Mouse (Mus musculus): ENCODE measurements around the gene Fmnl2. TPM values are rescaled to one million over a fixed set of nuclear protein-coding genes. Genes with fewer than 3 reads are reported as not detected.

The Fmnl2 gene
- total and polyA plus RNA-seq, 3 experiments = 1.2 to 6.3 (median 4.5) TPM

DNA sequence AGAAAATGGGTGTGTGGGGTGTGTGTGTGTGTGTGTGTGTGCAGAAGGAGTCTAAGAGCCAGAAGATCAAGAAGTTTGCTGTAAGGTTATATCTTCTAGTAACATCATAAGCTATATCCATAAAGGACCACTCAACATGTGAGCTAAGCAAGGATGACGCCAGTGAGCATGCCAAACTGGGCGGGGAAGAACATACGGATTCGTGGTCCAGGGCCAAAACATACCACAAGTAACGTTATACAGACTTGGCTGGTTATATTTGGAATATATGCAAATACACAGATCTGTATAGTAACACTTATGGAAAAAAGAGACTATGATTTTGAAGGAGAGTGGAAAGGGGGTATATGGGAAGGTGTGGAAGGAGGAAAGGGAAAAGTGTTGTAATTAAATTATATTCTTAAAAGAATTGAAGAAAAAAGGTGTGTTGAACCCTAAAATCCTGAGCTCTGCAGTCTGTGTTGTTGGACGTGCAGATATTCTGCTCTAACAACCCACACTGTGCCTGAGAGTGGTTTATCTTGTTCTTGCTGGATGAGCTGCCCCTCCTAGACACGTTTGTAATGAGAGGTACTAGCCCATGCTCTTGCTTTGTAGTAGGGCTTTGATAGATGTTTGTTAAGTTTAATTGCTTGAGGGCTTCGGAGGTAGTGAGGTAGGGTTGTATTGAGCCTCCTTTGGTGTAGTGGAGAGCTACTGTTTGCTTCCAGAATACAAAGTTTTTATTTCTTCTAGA, 45.7 kb downstream of the Fmnl2 start:
- WGBS = 68% methylated on average over 8 of the region's 8 CpGs
- H3K9ac ChIP-seq (ENCODE audit: low read depth, low read length) = no peak overlapping the region
- H3K27me3 ChIP-seq (ENCODE audit: control insufficient read depth, insufficient read depth, low read length) = no peaks in the 10 kb centered on the region
- H3K36me3 ChIP-seq (ENCODE audit: control insufficient read depth, insufficient read depth, low read length) = no peaks in the 10 kb centered on the region
- no peak overlapping the region for H3K4me3 ChIP-seq
- DNase-seq = no peak
- no peaks in the 10 kb centered on the region for H3K79me2 ChIP-seq (replicated peaks; ENCODE audit: control insufficient read depth, insufficient read depth, low read length)
- intact Hi-C loops (cut with DNase I) = no loop called here
- H3K27ac ChIP-seq = no peak overlapping the region
- H3K4me1 ChIP-seq (ENCODE audit: control insufficient read depth, insufficient read depth, low read length) = no peaks in the 10 kb centered on the region
- no peak for TF ChIP-seq EP300 (IDR thresholded peaks at IDR 0.05; ENCODE audit: insufficient read depth, low read depth, low read length)
- TF ChIP-seq CTCF (IDR thresholded peaks at IDR 0.05) = no peak
- no peak for TF ChIP-seq POLR2A (IDR thresholded peaks at IDR 0.05; ENCODE audit: insufficient read depth, low read depth, low read length)

DNA sequence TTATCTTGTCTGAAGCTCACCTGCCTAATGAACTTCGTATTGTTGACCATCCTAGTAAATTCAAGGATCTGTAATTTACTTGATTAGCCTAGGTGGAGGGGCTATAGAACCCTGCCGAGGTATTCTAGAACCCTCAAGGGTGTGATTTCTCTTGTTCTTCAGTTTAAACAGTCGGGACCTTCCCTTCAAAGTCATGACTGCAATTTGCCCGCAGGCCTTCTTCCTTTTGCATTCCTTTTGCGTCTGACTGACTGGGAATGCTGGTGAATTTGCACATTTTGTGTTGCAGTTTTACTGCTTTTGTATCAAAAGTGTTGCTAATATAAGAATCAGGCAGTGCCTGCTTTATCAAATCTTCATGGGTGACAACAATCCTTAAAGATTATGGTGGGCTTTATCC, 46.9 kb downstream of the Fmnl2 start:
- no peak for TF ChIP-seq POLR2A (IDR thresholded peaks at IDR 0.05; ENCODE audit: insufficient read depth, low read depth, low read length)
- no peak for TF ChIP-seq EP300 (IDR thresholded peaks at IDR 0.05; ENCODE audit: insufficient read depth, low read depth, low read length)
- no peak for TF ChIP-seq CTCF (IDR thresholded peaks at IDR 0.05)
- no peaks in the 10 kb centered on the region for H3K27me3 ChIP-seq (ENCODE audit: control insufficient read depth, insufficient read depth, low read length)
- H3K9ac ChIP-seq (ENCODE audit: low read depth, low read length) = no peak overlapping the region
- intact Hi-C loops (cut with DNase I) = no loop called here
- no peak overlapping the region for H3K27ac ChIP-seq
- DNase-seq = no peak
- H3K4me1 ChIP-seq (ENCODE audit: control insufficient read depth, insufficient read depth, low read length) = no peaks in the 10 kb centered on the region
- WGBS = 86% methylated on average over 5 of the region's 5 CpGs
- H3K36me3 ChIP-seq (ENCODE audit: control insufficient read depth, insufficient read depth, low read length) = no peaks in the 10 kb centered on the region
- H3K4me3 ChIP-seq = no peak overlapping the region
- no peaks in the 10 kb centered on the region for H3K79me2 ChIP-seq (replicated peaks; ENCODE audit: control insufficient read depth, insufficient read depth, low read length)

GRCm38 (mm10) chr2:52913311-52913710, 55.7 kb downstream of the Fmnl2 start:
- Histone ChIP-seq H3K9ac (ENCODE audit: low read depth, low read length) (no peak overlapping the region), H3K4me3 (no peak overlapping the region), H3K27me3 (ENCODE audit: control insufficient read depth, insufficient read depth, low read length) (no peaks in the 10 kb centered on the region), H3K79me2 (replicated peaks; ENCODE audit: control insufficient read depth, insufficient read depth, low read length) (no peaks in the 10 kb centered on the region), H3K4me1 (ENCODE audit: control insufficient read depth, insufficient read depth, low read length) (no peaks in the 10 kb centered on the region; the same call in 1 of the 2 replicates), H3K36me3 (ENCODE audit: control insufficient read depth, insufficient read depth, low read length) (peaks cover 3% of the 10 kb centered on the region), H3K27ac (no peak overlapping the region)
- TF ChIP-seq POLR2A (IDR thresholded peaks at IDR 0.05; ENCODE audit: insufficient read depth, low read depth, low read length) (no peak), EP300 (IDR thresholded peaks at IDR 0.05; ENCODE audit: insufficient read depth, low read depth, low read length) (no peak), CTCF (IDR thresholded peaks at IDR 0.05) (no peak)
- intact Hi-C loops (cut with DNase I) = no loop called here
- 79% methylated on average over 2 of the region's 2 CpGs for WGBS
- DNase-seq = no peak

GRCm38 (mm10) chr2:52913746-52914145, 56.1 kb downstream of the Fmnl2 start:
- peaks cover 5% of the 10 kb centered on the region for H3K36me3 ChIP-seq (ENCODE audit: control insufficient read depth, insufficient read depth, low read length)
- no peaks in the 10 kb centered on the region for H3K79me2 ChIP-seq (replicated peaks; ENCODE audit: control insufficient read depth, insufficient read depth, low read length)
- 74% methylated on average over 5 of the region's 5 CpGs for WGBS
- intact Hi-C loops (cut with DNase I) = no loop called here
- DNase-seq = no peak
- no peak overlapping the region for H3K9ac ChIP-seq (ENCODE audit: low read depth, low read length)
- peaks cover 2% of the 10 kb centered on the region for H3K4me1 ChIP-seq (ENCODE audit: control insufficient read depth, insufficient read depth, low read length)
- TF ChIP-seq POLR2A (IDR thresholded peaks at IDR 0.05; ENCODE audit: insufficient read depth, low read depth, low read length) (no peak), CTCF (IDR thresholded peaks at IDR 0.05) (no peak), EP300 (IDR thresholded peaks at IDR 0.05; ENCODE audit: insufficient read depth, low read depth, low read length) (no peak)
- H3K27ac ChIP-seq = no peak overlapping the region
- no peak overlapping the region for H3K4me3 ChIP-seq
- no peaks in the 10 kb centered on the region for H3K27me3 ChIP-seq (ENCODE audit: control insufficient read depth, insufficient read depth, low read length)

GRCm38 (mm10) chr2:52915536-52915935, 57.9 kb downstream of the Fmnl2 start:
- H3K27ac ChIP-seq = no peak overlapping the region
- TF ChIP-seq POLR2A (IDR thresholded peaks at IDR 0.05; ENCODE audit: insufficient read depth, low read depth, low read length) = no peak
- TF ChIP-seq EP300 (IDR thresholded peaks at IDR 0.05; ENCODE audit: insufficient read depth, low read depth, low read length) = no peak
- no peak for TF ChIP-seq CTCF (IDR thresholded peaks at IDR 0.05)
- H3K4me3 ChIP-seq = no peak overlapping the region
- H3K4me1 ChIP-seq (ENCODE audit: control insufficient read depth, insufficient read depth, low read length) = peaks cover 2% of the 10 kb centered on the region
- H3K36me3 ChIP-seq (ENCODE audit: control insufficient read depth, insufficient read depth, low read length) = peaks cover 5% of the 10 kb centered on the region
- no peak overlapping the region for H3K9ac ChIP-seq (ENCODE audit: low read depth, low read length)
- DNase-seq = no peak
- no peaks in the 10 kb centered on the region for H3K79me2 ChIP-seq (replicated peaks; ENCODE audit: control insufficient read depth, insufficient read depth, low read length)
- 90% methylated on average over 5 of the region's 5 CpGs for WGBS
- no peaks in the 10 kb centered on the region for H3K27me3 ChIP-seq (ENCODE audit: control insufficient read depth, insufficient read depth, low read length)
- intact Hi-C loops (cut with DNase I) = no loop called here

GRCm38 (mm10) chr2:52918094-52918493, 60.4 kb downstream of the Fmnl2 start:
- intact Hi-C loops (cut with DNase I) = no loop called here
- Histone ChIP-seq H3K36me3 (ENCODE audit: control insufficient read depth, insufficient read depth, low read length) (peaks cover 5% of the 10 kb centered on the region), H3K9ac (ENCODE audit: low read depth, low read length) (no peak overlapping the region), H3K27me3 (ENCODE audit: control insufficient read depth, insufficient read depth, low read length) (no peaks in the 10 kb centered on the region), H3K4me1 (ENCODE audit: control insufficient read depth, insufficient read depth, low read length) (peaks cover 2% of the 10 kb centered on the region), H3K79me2 (replicated peaks; ENCODE audit: control insufficient read depth, insufficient read depth, low read length) (no peaks in the 10 kb centered on the region), H3K27ac (no peak overlapping the region; the same call in 1 of the 2 replicates), H3K4me3 (no peak overlapping the region)
- DNase-seq = no peak
- TF ChIP-seq POLR2A (IDR thresholded peaks at IDR 0.05; ENCODE audit: insufficient read depth, low read depth, low read length) = no peak
- TF ChIP-seq EP300 (IDR thresholded peaks at IDR 0.05; ENCODE audit: insufficient read depth, low read depth, low read length) = no peak
- TF ChIP-seq CTCF (IDR thresholded peaks at IDR 0.05) = no peak
- WGBS = 36% methylated on average over 5 of the region's 5 CpGs

Data from heart, adult 2 months (tissue).